Mouse (Mus musculus): ENCODE measurements at regions not wholly inside any gene's neighbourhood (a gene's known extent, or its start where the extent isn't known, plus 50 kb on each side); places are given as distances from the start of the nearest gene placed in this dataset.

DNA sequence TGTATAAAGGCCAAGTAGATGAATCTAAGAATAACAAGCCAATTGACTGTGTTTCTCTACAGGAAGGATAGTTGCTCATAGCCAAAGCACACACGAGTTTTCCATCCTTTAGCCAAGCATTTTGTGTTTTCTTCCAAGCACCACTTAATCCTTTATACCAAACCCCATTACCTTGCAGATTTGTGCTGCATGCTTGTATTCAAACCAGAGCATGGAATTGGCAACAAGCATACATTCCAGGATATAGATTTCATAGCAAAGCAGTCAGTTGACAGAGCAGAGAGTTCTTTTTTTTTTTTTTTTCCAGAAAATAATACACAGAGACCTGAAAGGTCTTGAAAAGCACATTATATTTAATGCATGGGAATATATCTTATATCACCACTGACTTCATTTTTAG lies 169.9 kb downstream of the Pom121l12 start:
- DNase-seq (ENCODE audit: low spot score): no peak

DNA sequence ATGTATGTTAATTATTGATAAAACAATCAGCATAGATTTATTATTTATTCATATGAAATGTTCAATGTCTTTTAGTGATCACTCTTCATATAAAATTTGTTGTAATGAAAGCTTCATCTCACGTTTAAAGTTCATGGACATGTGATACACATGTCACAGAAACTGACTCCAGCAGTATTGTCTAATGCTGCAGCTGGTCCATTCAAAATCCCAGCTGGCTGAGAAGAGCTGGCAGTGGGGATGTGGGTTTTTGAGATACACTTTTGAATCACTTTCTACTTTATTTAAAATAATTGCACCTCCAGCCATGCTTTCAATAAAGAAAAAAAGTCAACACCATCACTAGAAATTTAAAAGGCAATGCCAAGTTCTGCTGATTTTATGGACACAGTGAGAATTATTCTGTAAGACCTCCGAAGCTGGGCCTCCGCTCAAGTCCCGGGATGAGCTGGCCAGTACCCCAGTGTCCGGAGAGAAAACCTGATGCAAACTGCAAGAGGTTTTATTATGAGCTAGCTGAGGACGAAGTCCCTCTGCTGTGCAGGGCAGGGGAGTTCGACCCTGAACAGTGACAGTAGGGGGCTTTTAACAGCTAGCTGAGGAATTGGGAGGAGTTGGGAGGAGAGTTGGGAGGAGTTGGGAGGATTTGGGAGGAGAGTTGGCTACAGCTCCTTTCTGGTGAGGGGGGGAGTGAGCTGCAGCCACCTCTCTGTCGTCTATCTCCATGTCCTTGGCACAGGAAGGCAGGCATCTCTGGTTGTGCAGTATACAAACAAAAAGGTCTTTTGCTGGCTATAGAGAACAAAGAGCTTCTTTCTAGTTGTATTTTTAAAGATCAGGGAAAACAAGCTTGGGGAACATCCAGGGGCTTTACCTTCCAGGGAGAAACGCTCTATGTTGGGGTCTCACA lies 170.6 kb downstream of the Pom121l12 start:
- DNase-seq (ENCODE audit: low spot score): peak; percentile 3

DNA sequence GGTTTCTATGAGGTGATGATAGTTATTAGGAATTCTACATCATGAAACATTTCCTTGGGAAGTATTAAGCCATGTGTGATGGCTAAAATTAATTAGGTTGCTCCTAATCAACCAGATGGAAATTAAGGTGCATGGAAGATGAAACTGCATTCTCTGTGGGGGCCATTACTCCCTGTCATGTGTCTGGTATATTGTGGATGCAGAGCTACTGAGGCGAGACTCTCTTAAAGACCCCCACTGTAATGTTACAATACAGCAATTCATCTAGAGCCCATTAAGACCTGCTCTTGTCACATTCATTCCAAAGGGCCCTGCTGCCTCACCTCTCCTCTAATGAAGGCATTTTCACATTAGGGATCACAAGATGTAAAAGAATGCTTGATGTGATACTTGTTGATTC lies 199.2 kb downstream of the Pom121l12 start:
- no peak for DNase-seq (ENCODE audit: low spot score)

DNA sequence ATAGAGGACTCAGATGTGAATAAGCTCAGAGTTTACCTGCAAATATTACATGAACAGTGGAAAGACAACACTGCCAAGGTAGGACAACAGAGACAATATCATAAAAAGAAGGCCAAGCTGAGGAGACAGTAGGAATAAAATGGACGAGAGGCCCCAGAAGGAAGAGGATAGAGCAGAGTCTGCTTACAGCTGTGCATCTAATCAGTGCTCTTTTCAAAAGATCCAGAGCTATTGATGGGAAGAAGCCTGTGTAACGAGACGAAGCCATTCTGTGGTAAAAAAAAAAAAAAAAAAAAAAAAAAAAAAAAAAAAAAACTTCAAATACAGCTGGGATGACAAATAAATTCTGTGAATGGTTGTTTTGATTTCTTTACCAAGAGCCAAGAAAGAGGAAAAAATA lies 200.2 kb downstream of the Pom121l12 start:
- DNase-seq (ENCODE audit: low spot score): no peak

DNA sequence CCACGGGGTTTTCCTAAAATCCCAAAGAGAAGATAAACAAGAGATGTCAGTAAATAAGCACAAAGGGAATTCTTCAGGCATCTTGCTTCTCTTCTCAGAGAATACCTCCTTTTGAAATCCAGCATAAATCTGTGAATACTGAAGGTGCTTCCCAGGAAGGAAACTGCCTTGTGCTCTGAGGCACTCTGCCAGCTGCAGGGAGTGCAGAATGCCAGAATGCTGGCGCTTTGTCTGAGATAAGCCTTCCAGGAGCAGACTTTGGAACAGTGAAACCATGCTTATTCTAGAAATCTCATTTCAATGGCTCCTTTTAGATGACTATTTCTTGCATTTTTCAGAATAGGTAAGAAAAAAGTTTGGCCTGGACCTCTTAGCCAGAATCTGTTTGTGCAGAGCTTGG lies 219.9 kb downstream of the Pom121l12 start:
- DNase-seq (ENCODE audit: low spot score): no peak
